Mouse (Mus musculus) heart, postnatal 10 days (tissue): Measurements from ENCODE around the gene Mslnl. TPM values are rescaled to one million over a fixed set of nuclear protein-coding genes. Genes with fewer than 3 reads are reported as not detected.

ENCODE experiments used
- DNase-seq, 2 experiments: peaks; one replicate each; pipeline ENCODE4 v3.0.0; 2021
- intact Hi-C: fragments of 180-260 bp; cut with DNase I; formaldehyde crosslinking; loops from one replicate; pipeline ENCODE4 v1.15.1; 2025
- total RNA-seq, 2 experiments: library from RNA; stranded (reverse); gene quantifications; 2 replicates each; pipeline ENCODE4 v1.2.3; 2021

Mslnl gene
- not detected for total RNA-seq

GRCm38 (mm10) chr17:25735745-25736144 is at the start of gene Mslnl:
Mslnl (plus strand) TSS chr17:25736042.
- intact Hi-C loops, result no loop called here
- no peak for DNase-seq

DNA sequence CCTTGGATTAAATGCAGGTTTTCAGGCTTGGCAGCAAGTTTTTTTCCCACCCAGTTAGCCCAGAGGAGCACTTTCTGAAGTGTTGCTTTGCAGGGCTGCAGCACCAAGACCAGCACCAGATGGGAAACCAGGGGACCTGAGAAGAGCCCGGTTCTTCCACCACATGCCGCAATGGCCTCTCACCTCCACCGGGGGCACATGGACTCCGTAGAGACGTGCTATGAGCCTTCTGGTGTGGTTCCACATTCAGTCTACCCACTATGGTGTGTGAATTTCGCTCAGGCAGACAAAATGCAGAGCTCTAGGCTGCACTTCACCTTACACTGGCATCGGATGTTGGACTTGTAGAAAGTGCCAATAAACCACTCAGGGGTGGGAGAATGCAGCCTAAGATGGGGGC is 49.5 kb upstream of the Mslnl start:
- DNase-seq, result no peak
- intact Hi-C loops, result no loop called here

- no peak for DNase-seq
- intact Hi-C loops, result no loop called here
These were observed 46.9 kb upstream of the Mslnl start for GRCm38 (mm10) chr17:25688922-25689321.

DNA sequence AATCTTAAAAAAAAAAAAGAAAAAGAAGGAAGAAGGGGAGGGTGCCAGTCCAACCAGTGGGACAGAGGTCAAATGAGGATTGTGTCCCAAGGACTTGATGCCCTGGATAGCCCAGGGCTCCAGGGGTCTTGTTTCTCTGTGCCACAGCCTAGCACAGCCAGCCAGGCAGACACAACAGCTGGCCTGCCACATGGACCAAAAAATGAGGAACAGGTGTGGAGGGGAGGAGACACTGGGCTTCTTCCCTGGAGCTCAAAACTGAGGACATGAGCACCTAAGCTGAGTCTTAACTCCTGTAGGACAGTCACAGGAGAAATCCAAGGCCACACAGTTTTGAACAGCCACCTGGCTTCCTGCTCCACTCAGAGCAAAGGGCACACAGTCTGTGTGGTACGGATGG is 39.6 kb upstream of the Mslnl start:
- no peak for DNase-seq

DNA sequence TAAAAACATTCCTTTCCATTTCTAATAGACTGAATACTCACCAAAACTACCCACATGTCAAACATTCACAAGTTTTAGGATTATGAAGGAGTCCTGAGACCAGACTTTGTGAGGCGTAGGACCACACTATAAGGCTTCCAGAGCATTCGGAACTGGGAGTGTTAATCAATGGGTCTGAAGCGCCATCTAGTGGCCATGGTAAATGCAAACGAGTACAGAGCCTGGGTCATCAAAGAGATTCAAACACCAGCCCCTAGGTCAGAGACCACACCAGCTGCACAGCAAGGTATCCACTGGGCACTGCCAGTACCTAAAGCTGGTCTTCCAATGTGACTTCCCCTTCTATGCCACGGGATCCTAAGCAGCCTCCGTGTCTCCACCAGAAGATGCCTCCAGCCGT is 37.4 kb upstream of the Mslnl start:
- intact Hi-C loops, result loop anchor here (1.0 to 10.0 kb wide), 5 partner anchors 130 to 374 kb away; no protein-coding TSS in a partner anchor
- peak; percentile 73 to 88 for DNase-seq

More for the DNA sequence above, 39.6 kb upstream of the Mslnl start:
- intact Hi-C loops, result loop anchor here (5.0 to 10.0 kb wide), 3 partner anchors 191 to 371 kb away; no protein-coding TSS in a partner anchor

DNA sequence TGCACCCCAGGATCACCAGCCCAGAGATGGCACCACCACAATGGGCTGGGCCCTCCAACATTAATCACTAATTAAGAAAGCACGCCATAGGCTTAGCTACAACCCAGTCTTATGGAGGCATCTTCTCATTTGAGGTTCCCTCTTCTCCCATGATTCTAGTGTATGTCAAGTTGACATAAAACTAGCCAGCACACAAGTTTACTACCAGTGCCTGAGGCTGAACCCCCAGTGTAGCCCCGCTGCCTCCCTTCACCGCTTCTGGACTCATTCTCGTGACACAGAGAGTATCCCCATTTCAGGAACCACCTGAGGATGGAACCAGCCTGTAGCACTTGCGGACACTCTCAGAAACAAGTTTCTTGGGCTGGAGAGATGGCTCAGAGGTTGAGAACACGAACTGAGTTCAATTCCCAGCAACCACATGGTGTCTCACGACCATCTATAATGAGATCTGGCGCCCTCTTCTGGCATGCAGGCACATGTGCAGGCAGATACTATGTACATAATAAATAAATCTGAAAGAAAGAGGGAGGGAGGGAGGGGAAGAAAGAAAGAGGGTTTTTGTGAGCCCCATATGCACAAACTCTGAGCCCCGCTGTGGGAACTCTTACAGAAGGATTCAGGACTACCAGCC is 34.9 kb upstream of the Mslnl start:
- no peak for DNase-seq
- intact Hi-C loops, result no loop called here

DNA sequence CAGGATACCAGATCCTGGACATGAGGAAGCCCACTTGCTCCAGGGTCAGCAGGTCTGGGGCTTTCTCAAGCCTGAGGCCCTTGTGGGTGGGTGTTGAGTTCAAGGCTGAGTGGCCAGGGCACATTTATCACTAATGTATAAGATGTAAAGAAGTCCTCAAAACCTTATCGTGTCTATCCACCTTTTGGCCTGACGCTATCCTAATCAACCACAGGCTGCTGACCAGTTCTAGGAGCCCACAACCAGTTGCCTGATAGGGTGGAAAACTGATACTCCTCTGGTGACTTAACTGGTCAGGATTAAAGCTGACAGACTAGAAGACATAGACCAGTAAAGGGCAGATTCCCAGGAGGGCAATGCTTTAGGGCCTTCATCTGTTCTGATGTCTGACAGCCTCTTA is 25.8 kb upstream of the Mslnl start:
- intact Hi-C loops, result no loop called here
- no peak for DNase-seq

DNA sequence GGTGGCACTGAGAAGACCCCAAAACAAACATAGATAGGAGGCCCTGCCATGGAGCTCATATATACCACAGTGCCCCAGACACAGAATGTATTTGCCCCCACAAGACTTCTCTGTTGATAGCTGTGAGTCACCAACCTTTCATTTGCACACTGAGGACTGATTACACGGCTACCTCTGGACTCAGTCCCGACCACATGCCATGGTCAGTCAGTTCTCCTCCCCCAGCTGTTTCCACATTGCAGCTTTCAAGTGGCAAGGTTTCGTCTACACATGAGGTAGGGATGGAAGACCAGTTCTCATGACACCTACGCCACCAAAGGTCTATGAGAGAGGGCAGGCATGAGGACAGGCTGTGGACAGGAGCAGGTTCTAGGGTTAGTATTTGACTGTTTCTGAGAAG is 24.7 kb upstream of the Mslnl start:
- no peak for DNase-seq
- intact Hi-C loops, result no loop called here

DNA sequence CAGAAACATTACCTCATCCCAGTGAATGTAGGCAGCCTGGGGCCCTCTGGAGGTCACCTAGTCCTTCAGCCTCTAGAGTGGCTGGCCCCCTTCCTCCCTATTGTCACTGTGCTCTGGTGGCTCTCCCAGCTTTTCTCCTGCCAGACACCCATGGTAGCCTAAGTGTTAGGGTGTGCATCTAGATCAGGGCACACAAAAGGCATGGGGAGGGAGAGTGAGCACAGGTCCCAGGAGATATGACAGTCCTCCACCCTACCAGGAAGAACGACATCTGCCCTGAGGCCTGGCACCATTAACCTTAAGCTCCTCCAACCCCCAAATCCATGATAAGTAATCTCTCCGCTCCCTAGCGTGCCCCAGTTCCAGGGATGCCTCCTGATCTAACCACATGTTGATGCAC is 20.2 kb upstream of the Mslnl start:
- DNase-seq, result no peak
- intact Hi-C loops, result no loop called here

DNA sequence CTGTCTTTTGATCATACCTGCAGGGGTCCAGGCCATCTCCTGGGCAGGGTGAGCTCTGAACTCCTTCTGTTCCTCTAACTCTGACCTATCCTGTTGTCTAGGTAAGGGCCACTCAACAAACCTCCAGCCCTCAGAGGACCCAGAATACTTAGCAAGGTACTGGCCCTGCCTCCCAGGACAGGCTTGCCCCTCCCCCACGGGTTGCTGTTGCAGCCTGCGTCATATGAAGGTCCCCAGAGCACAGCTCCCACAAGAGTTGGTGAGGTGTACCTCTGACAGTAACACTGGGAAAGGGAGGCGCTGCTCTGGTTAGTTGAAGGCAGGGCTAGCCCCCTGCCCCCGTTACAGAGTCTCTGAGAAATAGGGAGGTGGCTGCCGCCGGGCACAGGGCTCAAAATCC is 19.7 kb upstream of the Mslnl start:
- intact Hi-C loops, result no loop called here

GRCm38 (mm10) chr17:25716711-25717637 is 18.9 kb upstream of the Mslnl start, which contains the start of gene Gng13:
Gng13 (plus strand) TSS chr17:25717171.
- intact Hi-C loops, result no loop called here
- DNase-seq, result peak; percentile 17 to 25

More for the DNA sequence above, 19.7 kb upstream of the Mslnl start:
- no peak for DNase-seq

DNA sequence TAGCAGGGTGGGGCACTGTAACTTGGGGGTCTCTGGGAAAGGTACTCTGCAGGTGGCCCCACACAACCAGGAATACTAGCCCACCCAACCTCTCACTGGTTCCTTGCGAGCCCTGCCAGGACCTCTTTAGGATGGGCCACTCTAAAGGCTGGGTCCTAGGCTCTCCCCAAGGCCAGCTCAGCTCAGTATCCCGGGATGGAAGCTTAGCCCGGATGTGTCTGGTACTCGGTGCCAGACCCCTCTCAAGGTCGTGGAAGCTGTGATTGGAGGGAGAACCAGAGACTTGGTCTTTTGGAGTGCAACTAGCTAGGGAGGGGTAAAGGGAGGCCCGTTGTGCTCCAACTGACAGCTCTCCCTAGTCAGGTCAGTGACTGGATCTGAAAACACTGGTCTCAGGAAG is 18.2 kb upstream of the Mslnl start:
- intact Hi-C loops, result no loop called here

DNA sequence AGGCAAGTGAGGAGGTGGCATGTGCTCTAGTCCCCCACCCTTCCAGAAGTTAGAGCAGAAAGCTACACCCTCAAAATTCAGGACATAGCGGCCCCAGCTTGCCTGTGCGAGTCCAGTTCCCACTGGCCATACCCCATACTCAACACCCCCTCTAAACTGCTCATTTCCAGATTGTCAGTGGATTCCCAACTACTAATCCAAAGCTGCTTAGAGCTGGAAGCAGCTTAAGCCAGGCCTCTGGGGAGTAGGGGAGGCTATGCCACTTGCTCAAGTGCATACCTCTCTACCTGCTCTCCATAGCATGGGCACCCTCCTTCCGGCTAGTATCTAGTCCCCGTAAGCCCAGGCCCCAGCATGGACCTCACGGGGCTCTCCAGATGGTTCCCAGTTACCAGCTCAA is 14.4 kb upstream of the Mslnl start:
- no peak for DNase-seq
- intact Hi-C loops, result no loop called here

More for the DNA sequence above, 18.2 kb upstream of the Mslnl start:
- no peak for DNase-seq

- DNase-seq, result no peak
- intact Hi-C loops, result no loop called here
These were observed 12.4 kb upstream of the Mslnl start for GRCm38 (mm10) chr17:25723470-25723869.

GRCm38 (mm10) chr17:25723919-25724318 is 11.9 kb upstream of the Mslnl start:
- intact Hi-C loops, result no loop called here
- no peak for DNase-seq

DNA sequence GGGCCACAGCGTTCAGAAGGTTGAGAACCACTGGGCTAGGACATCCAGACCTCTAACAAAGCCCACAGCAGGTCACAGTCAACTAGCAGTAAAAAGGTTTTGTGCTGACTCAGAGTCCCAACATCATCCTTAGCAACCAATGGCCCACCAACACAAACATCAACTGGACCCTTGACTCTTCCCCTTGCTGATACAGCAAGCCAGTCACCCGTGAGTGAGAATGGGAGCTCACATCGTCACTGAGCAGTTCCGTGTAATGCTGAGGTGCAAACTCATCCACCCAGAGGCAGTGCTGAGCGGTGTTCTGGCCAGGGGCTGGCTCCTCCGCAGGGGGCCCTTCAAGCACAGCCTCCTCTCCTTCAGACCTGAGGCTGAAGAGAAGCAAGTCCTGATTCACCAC is 10.6 kb upstream of the Mslnl start:
- intact Hi-C loops, result no loop called here
- DNase-seq, result no peak

GRCm38 (mm10) chr17:25727265-25728008 is 8.4 kb upstream of the Mslnl start, which contains the start of the genes Chtf18 and Rpusd1:
Chtf18 (minus strand) TSS chr17:25727419.
Rpusd1 (plus strand) TSS chr17:25727670.
- DNase-seq, result peak; percentile 100
- intact Hi-C loops, result no loop called here

GRCm38 (mm10) chr17:25728009-25728270 is 7.9 kb upstream of the Mslnl start:
- no peak for DNase-seq
- intact Hi-C loops, result no loop called here

DNA sequence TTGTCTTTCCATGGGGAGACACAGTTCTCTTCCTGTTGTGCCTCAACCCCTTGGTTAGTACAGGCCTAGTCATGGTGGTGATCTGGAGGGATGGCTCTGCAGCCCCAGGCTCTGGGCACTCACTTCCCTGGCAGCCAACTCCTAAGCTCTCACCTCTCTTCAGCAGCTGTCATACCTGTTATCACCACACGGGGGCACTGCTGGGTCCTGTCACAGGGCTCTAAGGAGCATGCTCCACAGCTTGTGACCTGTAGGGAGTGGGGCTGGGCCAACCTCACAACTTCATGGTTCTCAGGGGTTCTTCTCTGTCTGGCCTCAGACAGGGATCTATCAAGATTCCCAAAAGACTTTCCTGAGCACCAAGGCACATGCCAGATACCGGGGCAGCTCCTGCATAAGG is 3.8 kb upstream of the Mslnl start:
- DNase-seq, result peak; percentile 78 to 89
- intact Hi-C loops, result loop anchor here (2.0 kb wide), 1 partner anchor 69 kb away; no protein-coding TSS in a partner anchor

DNA sequence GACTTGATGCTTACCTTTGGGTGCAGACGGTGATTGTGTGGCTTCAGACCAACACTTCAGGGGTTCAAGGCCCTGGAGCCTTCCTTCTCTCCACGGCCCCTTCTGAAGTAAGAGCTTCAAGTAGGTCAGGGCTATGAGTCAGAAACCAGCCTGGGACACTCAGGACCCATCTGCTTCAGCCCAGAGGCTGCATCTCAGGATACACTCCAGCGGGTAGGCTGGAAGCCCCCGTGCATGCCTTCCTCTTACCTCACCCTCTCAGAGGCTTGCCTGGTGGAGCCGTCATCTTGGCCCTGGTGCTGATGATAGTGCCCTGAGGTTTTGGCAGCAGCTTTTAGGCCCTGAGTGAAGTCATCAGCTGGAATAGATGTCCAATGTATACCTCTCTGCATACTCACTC is 596 bp upstream of the Mslnl start:
- intact Hi-C loops, result no loop called here
- no peak for DNase-seq

DNA sequence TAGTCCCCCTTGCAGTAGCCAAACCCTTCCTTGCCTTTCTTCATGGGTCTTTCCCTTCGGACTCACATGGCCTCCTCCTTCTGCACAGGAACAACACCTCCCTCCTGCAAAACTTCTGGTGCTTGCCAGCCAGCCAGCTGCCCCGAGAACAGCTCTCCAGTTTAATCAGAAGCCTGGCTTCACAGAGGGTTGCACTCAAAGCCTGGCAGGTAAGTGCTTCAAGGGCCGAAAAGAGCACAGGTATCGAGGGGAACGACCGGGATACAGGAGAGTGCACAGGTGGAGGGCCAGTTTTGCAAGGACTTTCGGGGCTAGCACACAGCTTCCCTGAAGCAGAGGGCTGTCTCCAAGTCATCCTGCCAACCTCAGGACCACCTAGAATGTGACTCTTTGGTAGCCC is 3.0 kb downstream of the Mslnl start:
- intact Hi-C loops, result no loop called here
- DNase-seq, result no peak
